Mouse (Mus musculus) hindbrain, embryonic 11.5 days (tissue): ENCODE measurements around the gene Otulinl. TPM values are rescaled to one million over a fixed set of nuclear protein-coding genes. Genes with fewer than 3 reads are reported as not detected.

Experiments
- ATAC-seq: fragments of 200-750 bp; cut with Nextera tagmentation; 2 replicates; pipeline ENCODE4 v1.8.0; 2017; ENCODE audit warnings: mild to moderate bottlenecking, moderate TSS enrichment, moderate library complexity; ENCODE audit not compliant: low FRiP score
- DNase-seq: peaks from one replicate; pipeline ENCODE4 v3.0.0-alpha.2; 2015; ENCODE audit warnings: low spot score
- H3K27ac ChIP-seq: fragments of 300-500 bp; sonication (generic); 2 replicates; pipeline ENCODE4 v1.5.1; 2014; ENCODE audit warnings: mild to moderate bottlenecking, low read depth, low read length
- H3K27me3 ChIP-seq: fragments of 300-500 bp; sonication (generic); 2 replicates; pipeline ENCODE4 v1.6.1; 2014; ENCODE audit warnings: mild to moderate bottlenecking, low read length, moderate library complexity, mixed read lengths; ENCODE audit not compliant: control insufficient read depth, insufficient read depth
- H3K36me3 ChIP-seq: fragments of 300-500 bp; sonication (generic); 2 replicates; pipeline ENCODE4 v1.6.1; 2014; ENCODE audit warnings: mild to moderate bottlenecking, low read length, moderate library complexity, mixed read lengths; ENCODE audit not compliant: control insufficient read depth, insufficient read depth
- H3K4me1 ChIP-seq: fragments of 300-500 bp; sonication (generic); replicated peaks from 2 replicates; pipeline ENCODE4 v1.6.1; 2014; ENCODE audit warnings: low read length, mixed read lengths; ENCODE audit not compliant: control insufficient read depth, insufficient read depth
- H3K4me2 ChIP-seq: fragments of 300-500 bp; sonication (generic); replicated peaks from 2 replicates; pipeline ENCODE4 v1.6.1; 2014; ENCODE audit warnings: mild to moderate bottlenecking, low read depth, low read length
- H3K4me3 ChIP-seq: fragments of 300-500 bp; sonication (generic); 2 replicates; pipeline ENCODE4 v1.5.1; 2014; ENCODE audit warnings: low read depth, low read length
- H3K9ac ChIP-seq: fragments of 300-500 bp; sonication (generic); 2 replicates; pipeline ENCODE4 v1.6.1; 2014; ENCODE audit warnings: low read depth, low read length
- H3K9me3 ChIP-seq: fragments of 300-500 bp; sonication (generic); 2 replicates; pipeline ENCODE4 v1.6.1; 2016; ENCODE audit warnings: low read length; ENCODE audit not compliant: control insufficient read depth
- WGBS: fragments of 180-500 bp; shearing (Covaris S2); extraction: QIAGEN DNeasy Blood & Tissue Kit; methylation state at CpG from one replicate; pipeline ENCODE4 v1.1.7; 2014; 5-methylcytosine and 5-hydroxymethylcytosine counted together
- polyA plus RNA-seq: library from polyadenylated mRNA; unstranded; fragments of >200 nt; fragmentation: Nextera tagmentation; extraction: Ambion mirVana; gene quantifications from 2 replicates; pipeline ENCODE4 v1.2.1, GENCODE M21; 2014

The Otulinl gene
- polyA plus RNA-seq, 1 experiment from 2014 or later = 6.9 TPM

GRCm38 (mm10) chr15:27630601-27631383, 50.6 kb downstream of the Otulinl start, which contains the start of gene Otulin:
Gene Otulin, minus strand, starts transcription at chr15:27630693.
- Histone ChIP-seq H3K9me3 (no peaks in the 10 kb centered on the region), H3K4me2 (peak within 1 kb of the TSS; percentile 75), H3K4me3 (peak within 1 kb of the TSS; percentile 70), H3K4me1 (no peaks in the 10 kb centered on the region; the same call in none of the 2 replicates), H3K27me3 (no peaks in the 10 kb centered on the region), H3K27ac (no peak within 1 kb of the TSS), H3K9ac (peak within 1 kb of the TSS; percentile 72), H3K36me3 (no peaks in the 10 kb centered on the region)
- ATAC-seq (peak; percentile 99), DNase-seq (peak; percentile 100)
- WGBS = 6% methylated on average over 54 of the region's 56 CpGs

GRCm38 (mm10) chr15:27629800-27630600, 51.4 kb downstream of the Otulinl start:
- 4% methylated on average over 43 of the region's 53 CpGs for WGBS
- peak; percentile 78; the same call in 1 of the 2 replicates for ATAC-seq

GRCm38 (mm10) chr15:27629046-27629445, 52.3 kb downstream of the Otulinl start:
- Histone ChIP-seq H3K27me3 (no peaks in the 10 kb centered on the region), H3K36me3 (no peaks in the 10 kb centered on the region), H3K9ac (no peak overlapping the region), H3K4me1 (no peaks in the 10 kb centered on the region; the same call in none of the 2 replicates), H3K4me2 (peak overlapping the region; percentile 75; the same call in 1 of the 2 replicates), H3K27ac (no peak overlapping the region), H3K4me3 (no peak overlapping the region), H3K9me3 (no peaks in the 10 kb centered on the region)
- WGBS = 90% methylated on average over 4 of the region's 4 CpGs
- ATAC-seq = no peak
- DNase-seq = no peak

More at GRCm38 (mm10) chr15:27629800-27630600, 51.4 kb downstream of the Otulinl start:
- Histone ChIP-seq H3K9me3 (no peaks in the 10 kb centered on the region), H3K4me2 (peak overlapping the region; percentile 75), H3K27me3 (no peaks in the 10 kb centered on the region), H3K9ac (peak overlapping the region; percentile 72), H3K4me3 (peak overlapping the region; percentile 70), H3K36me3 (no peaks in the 10 kb centered on the region), H3K27ac (no peak overlapping the region), H3K4me1 (no peaks in the 10 kb centered on the region; the same call in none of the 2 replicates)
- DNase-seq = peak; percentile 40

- no peak overlapping the region for H3K4me3 ChIP-seq
- H3K9ac ChIP-seq = no peak overlapping the region
- 96% methylated on average over 9 of the region's 9 CpGs for WGBS
- no peaks in the 10 kb centered on the region; the same call in none of the 2 replicates for H3K4me1 ChIP-seq
- H3K4me2 ChIP-seq = no peak overlapping the region
- DNase-seq = no peak
- no peak overlapping the region for H3K27ac ChIP-seq
- no peak for ATAC-seq
- no peaks in the 10 kb centered on the region for H3K36me3 ChIP-seq
- no peaks in the 10 kb centered on the region for H3K9me3 ChIP-seq
- H3K27me3 ChIP-seq = no peaks in the 10 kb centered on the region
These were observed 53.6 kb downstream of the Otulinl start for GRCm38 (mm10) chr15:27627794-27628193.

- Histone ChIP-seq H3K4me1 (no peaks in the 10 kb centered on the region; the same call in none of the 2 replicates), H3K4me2 (no peak overlapping the region), H3K9ac (no peak overlapping the region), H3K36me3 (no peaks in the 10 kb centered on the region), H3K9me3 (no peaks in the 10 kb centered on the region), H3K4me3 (no peak overlapping the region), H3K27ac (no peak overlapping the region), H3K27me3 (no peaks in the 10 kb centered on the region)
- no peak for DNase-seq
- ATAC-seq = no peak
- 91% methylated on average over 1 of the region's 1 CpGs for WGBS
These were observed 55.1 kb downstream of the Otulinl start for GRCm38 (mm10) chr15:27626314-27626713.

GRCm38 (mm10) chr15:27625890-27626255, 55.5 kb downstream of the Otulinl start:
- Histone ChIP-seq H3K4me1 (no peaks in the 10 kb centered on the region; the same call in none of the 2 replicates), H3K9ac (no peak overlapping the region), H3K27ac (no peak overlapping the region), H3K27me3 (no peaks in the 10 kb centered on the region), H3K4me2 (no peak overlapping the region), H3K4me3 (no peak overlapping the region), H3K9me3 (no peaks in the 10 kb centered on the region), H3K36me3 (no peaks in the 10 kb centered on the region)
- ATAC-seq (no peak), DNase-seq (no peak)
- WGBS = 83% methylated on average over 10 of the region's 10 CpGs

- Histone ChIP-seq H3K27ac (no peak overlapping the region), H3K4me3 (no peak overlapping the region), H3K9me3 (no peaks in the 10 kb centered on the region), H3K36me3 (no peaks in the 10 kb centered on the region), H3K4me1 (no peaks in the 10 kb centered on the region; the same call in none of the 2 replicates), H3K27me3 (no peaks in the 10 kb centered on the region), H3K9ac (no peak overlapping the region), H3K4me2 (no peak overlapping the region)
- ATAC-seq = no peak
- WGBS = 93% methylated on average over 13 of the region's 13 CpGs
- DNase-seq = no peak
These were observed 56.1 kb downstream of the Otulinl start for GRCm38 (mm10) chr15:27625014-27625889.

- WGBS = 95% methylated on average over 6 of the region's 6 CpGs
- Histone ChIP-seq H3K9ac (no peak overlapping the region), H3K9me3 (no peaks in the 10 kb centered on the region), H3K27me3 (no peaks in the 10 kb centered on the region), H3K27ac (no peak overlapping the region), H3K4me2 (no peak overlapping the region), H3K4me3 (no peak overlapping the region), H3K4me1 (no peaks in the 10 kb centered on the region), H3K36me3 (no peaks in the 10 kb centered on the region)
- DNase-seq (no peak), ATAC-seq (no peak)
These were observed 58.1 kb downstream of the Otulinl start for GRCm38 (mm10) chr15:27623286-27623685.
